Mouse (Mus musculus) stomach, postnatal 0 days (tissue): Measurements from ENCODE around the gene Sept12.

Source experiments
- CTCF ChIP-seq: IDR thresholded peaks from 2 replicates; pipeline ENCODE4 v1.5.1; 2016; ENCODE audit warnings: antibody characterized with exemption, low read depth, mild to moderate bottlenecking, moderate library complexity
- EP300 ChIP-seq: optimal IDR thresholded peaks from 2 replicates; pipeline ENCODE3; 2016; ENCODE audit warnings: antibody characterized with exemption

DNA sequence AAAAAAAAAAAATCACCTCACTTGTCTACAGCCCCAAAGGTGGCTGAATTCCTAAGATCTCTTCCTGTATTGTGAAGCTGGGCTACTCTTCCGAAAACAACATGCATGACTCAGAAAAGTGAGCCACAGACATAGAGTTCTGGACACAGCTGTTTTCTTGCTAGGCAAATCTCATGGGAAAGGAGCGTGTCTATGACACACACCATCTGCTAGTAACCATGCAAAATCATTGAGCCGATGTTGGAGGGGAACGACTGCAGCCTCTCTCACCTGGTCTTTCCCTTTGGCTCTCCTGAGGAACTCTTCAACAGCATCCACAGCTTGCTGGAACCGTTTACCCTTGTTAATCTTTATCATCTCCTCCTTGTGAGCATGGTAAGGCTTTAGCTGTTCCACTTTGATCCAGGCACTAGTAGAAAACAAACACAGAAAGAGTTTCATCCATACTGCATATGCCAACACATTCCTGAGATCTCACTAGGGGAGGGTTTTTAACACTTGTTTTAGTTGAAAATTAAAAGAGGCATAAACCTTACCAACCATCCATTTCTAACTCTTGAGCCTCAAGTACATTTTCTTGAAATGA lies 39.1 kb upstream of the Sept12 start:
- TF ChIP-seq CTCF = no peak
- TF ChIP-seq EP300 = no peak
